Mouse (Mus musculus) erythroblast, embryonic 14.5 days (primary cell): ENCODE results near the gene Xylt1.

Experiments
- GATA1 ChIP-seq: IDR thresholded peaks from 2 replicates; pipeline ENCODE4 v1.6.1; 2012; ENCODE audit warnings: low read length, inconsistent platforms, mixed read lengths
- TAL1 ChIP-seq: IDR thresholded peaks from 3 replicates; pipeline ENCODE4 v1.6.1; 2012; ENCODE audit warnings: low read length, inconsistent platforms, mixed read lengths

- TF ChIP-seq GATA1 (no peak), TAL1 (no peak)
These were observed 248.0 kb downstream of the Xylt1 start for GRCm38 (mm10) chr7:117628791-117629190.
